Mouse (Mus musculus): ENCODE measurements around the gene Zcchc14. TPM values are rescaled to one million over a fixed set of nuclear protein-coding genes. Genes with fewer than 3 reads are reported as not detected.

Zcchc14 gene
- polyA plus RNA-seq, 2 experiments = 1.3 to 1.7 TPM

DNA sequence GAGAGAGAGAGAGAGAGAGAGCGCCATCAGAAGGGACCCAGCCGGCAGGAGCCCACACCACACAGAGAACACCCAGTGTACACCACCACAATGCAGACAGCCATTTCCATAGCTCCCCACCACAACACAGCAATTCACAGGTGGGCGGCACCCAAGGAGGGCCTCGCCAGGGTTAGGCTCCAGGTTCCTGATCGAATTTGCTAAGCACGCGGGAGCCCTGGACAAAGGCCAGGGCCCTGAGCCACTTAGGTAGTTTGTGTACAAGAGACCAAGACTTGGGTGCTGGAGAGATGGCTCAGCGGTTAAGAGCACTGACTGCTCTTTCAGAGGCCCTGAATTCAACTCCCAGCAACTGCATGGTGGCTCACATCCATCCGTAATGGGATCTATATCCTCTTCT lies 100.2 kb downstream of the Zcchc14 start:
- WGBS (ENCODE audit: insufficient replicate concordance) = 81% methylated on average over 9 of the region's 9 CpGs
- DNase-seq (ENCODE audit: low read depth in 3 of 3, low spot score in 3 of 3) (no peak), ATAC-seq (ENCODE audit: insufficient read depth) (no peak)
- Histone ChIP-seq H3K4me1 (replicated peaks; ENCODE audit: control insufficient read depth in 2 of 2, insufficient read depth in 2 of 2, low read length in 1 of 2) (no peaks in the 10 kb centered on the region), H3K36me3 (replicated peaks; ENCODE audit: control insufficient read depth, insufficient read depth, low read depth) (peaks cover 2% of the 10 kb centered on the region; the same call in 1 of the 2 replicates), H3K4me3 (ENCODE audit: insufficient read depth in 1 of 2, low read depth in 2 of 2, low read length in 2 of 2) (no peak overlapping the region), H3K27ac (no peak overlapping the region), H3K9ac (replicated peaks) (no peak overlapping the region), H3K9me3 (ENCODE audit: control insufficient read depth, low read length) (no peaks in the 10 kb centered on the region), H3K4me2 (ENCODE audit: low read depth) (no peak overlapping the region), H3K27me3 (ENCODE audit: control insufficient read depth, insufficient read depth, low read length) (no peaks in the 10 kb centered on the region)
- TF ChIP-seq CTCF (IDR thresholded peaks at IDR 0.05; ENCODE audit: low read depth) = no peak

DNA sequence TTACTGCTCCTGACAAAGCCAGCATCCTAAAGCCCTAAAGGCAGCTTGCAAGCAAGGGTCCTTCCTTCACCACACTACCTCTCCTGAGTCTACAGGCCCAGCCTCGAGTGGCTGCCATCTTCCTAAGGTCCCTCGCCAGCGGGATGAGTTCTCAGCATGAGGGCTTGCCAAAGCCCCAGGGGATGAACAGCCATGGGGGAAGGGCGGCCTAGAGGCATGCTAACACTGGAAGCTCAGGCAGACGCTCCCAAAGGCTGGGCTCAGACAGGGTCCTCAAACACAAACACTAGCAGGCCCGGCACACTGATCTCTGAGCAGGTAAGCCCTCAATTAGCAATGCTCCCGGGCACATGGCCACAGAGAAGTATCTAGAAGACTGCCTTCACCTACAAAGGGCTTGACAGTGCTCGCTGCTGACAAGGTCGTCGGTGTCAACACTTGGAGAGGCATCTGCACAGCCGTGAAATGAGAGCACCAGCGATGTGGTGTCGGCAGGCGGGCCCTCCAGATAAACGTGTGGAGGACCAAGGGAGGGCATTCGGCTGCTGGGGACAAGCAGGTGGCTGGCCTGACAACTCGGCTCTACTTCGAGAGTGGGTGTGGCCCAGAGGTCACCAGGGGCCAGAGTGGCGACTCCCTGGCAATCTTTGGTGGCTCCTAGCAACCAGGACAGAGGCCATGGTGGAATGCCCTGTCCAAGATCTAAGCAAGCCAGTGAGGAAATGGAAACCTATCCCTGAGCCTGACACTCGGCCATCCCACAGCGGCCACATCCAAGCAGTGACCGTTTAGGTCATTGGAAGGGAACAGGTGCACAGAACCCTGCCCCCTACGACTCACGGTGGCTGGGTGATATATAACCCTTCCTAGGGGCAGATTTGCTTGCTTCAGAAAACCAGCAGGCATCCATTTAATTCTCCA lies 101.4 kb downstream of the Zcchc14 start:
- H3K9ac ChIP-seq (replicated peaks) = no peak overlapping the region
- no peaks in the 10 kb centered on the region for H3K9me3 ChIP-seq (ENCODE audit: control insufficient read depth, low read length)
- DNase-seq (ENCODE audit: low read depth in 3 of 3, low spot score in 3 of 3) = no peak
- no peak overlapping the region for H3K4me2 ChIP-seq (ENCODE audit: low read depth)
- 75% methylated on average over 24 of the region's 24 CpGs for WGBS (ENCODE audit: insufficient replicate concordance)
- H3K4me3 ChIP-seq (ENCODE audit: insufficient read depth in 1 of 2, low read depth in 2 of 2, low read length in 2 of 2) = no peak overlapping the region
- no peak for ATAC-seq (ENCODE audit: insufficient read depth)
- TF ChIP-seq EP300 (IDR thresholded peaks at IDR 0.05; ENCODE audit: low read depth) (no peak), CTCF (IDR thresholded peaks at IDR 0.05; ENCODE audit: low read depth) (no peak)
- peaks cover 2% of the 10 kb centered on the region; the same call in 1 of the 2 replicates for H3K36me3 ChIP-seq (replicated peaks; ENCODE audit: control insufficient read depth, insufficient read depth, low read depth)
- no peaks in the 10 kb centered on the region for H3K4me1 ChIP-seq (replicated peaks; ENCODE audit: control insufficient read depth in 2 of 2, insufficient read depth in 2 of 2, low read length in 1 of 2)
- H3K27me3 ChIP-seq (ENCODE audit: control insufficient read depth, insufficient read depth, low read length) = no peaks in the 10 kb centered on the region
- no peak overlapping the region for H3K27ac ChIP-seq

DNA sequence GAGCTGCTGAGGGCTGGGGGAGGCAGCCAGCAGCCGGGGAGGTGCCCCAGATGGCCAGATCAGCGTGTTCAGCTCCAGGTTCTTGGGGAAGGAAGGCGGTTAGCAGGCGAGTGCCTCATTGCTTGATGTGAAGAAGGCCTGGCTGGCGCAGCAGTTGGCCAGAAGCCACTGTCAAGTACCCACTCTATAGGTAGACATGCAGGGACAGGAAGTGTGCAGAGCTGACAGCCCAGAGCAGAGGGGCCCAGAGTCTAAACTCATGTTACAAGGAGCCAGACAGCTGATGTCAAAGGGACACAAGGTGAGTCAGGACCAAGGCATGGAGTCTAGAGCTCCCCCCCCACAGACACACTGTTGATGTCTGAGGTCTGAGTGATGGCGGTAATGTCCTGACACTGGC lies 102.6 kb downstream of the Zcchc14 start:
- ATAC-seq (ENCODE audit: insufficient read depth) = no peak
- WGBS (ENCODE audit: insufficient replicate concordance) = 85% methylated on average over 6 of the region's 6 CpGs

More for the DNA sequence above, 102.6 kb downstream of the Zcchc14 start:
- H3K4me2 ChIP-seq (ENCODE audit: low read depth) = no peak overlapping the region
- no peak for TF ChIP-seq CTCF (IDR thresholded peaks at IDR 0.05; ENCODE audit: low read depth)
- TF ChIP-seq EP300 (IDR thresholded peaks at IDR 0.05; ENCODE audit: low read depth) = no peak
- no peak for DNase-seq (ENCODE audit: low read depth in 3 of 3, low spot score in 3 of 3)
- no peaks in the 10 kb centered on the region for H3K9me3 ChIP-seq (ENCODE audit: control insufficient read depth, low read length)
- H3K27me3 ChIP-seq (ENCODE audit: control insufficient read depth, insufficient read depth, low read length) = no peaks in the 10 kb centered on the region
- no peak overlapping the region for H3K9ac ChIP-seq (replicated peaks)
- H3K27ac ChIP-seq = no peak overlapping the region
- peaks cover 2% of the 10 kb centered on the region; the same call in 1 of the 2 replicates for H3K36me3 ChIP-seq (replicated peaks; ENCODE audit: control insufficient read depth, insufficient read depth, low read depth)
- no peaks in the 10 kb centered on the region for H3K4me1 ChIP-seq (replicated peaks; ENCODE audit: control insufficient read depth in 2 of 2, insufficient read depth in 2 of 2, low read length in 1 of 2)
- H3K4me3 ChIP-seq (ENCODE audit: insufficient read depth in 1 of 2, low read depth in 2 of 2, low read length in 2 of 2) = no peak overlapping the region

Other genes with a start within 250 kb of the Zcchc14 start
- gene 1700018B08Rik, start 108.6 kb downstream of the Zcchc14 start, polyA plus RNA-seq (2012; rRNA removed) = not detected in 2 replicates
- gene 1700018B08Rik, start 108.6 kb downstream of the Zcchc14 start, polyA plus RNA-seq (2014; fragmentation: Nextera tagmentation; extraction: Ambion mirVana) = not detected in 2 replicates
- 4.7 and 5.8 TPM in 2 replicates for gene Fbxo31, start 74.1 kb downstream of the Zcchc14 start, polyA plus RNA-seq (2012; rRNA removed)
- 6.6 and 7.1 TPM in 2 replicates for gene Fbxo31, start 74.1 kb downstream of the Zcchc14 start, polyA plus RNA-seq (2014; fragmentation: Nextera tagmentation; extraction: Ambion mirVana)
- gene Map1lc3b, start 62.5 kb downstream of the Zcchc14 start, polyA plus RNA-seq (2012; rRNA removed) = 19.4 and 20.9 TPM in 2 replicates
- 147 TPM in 2 replicates for gene Map1lc3b, start 62.5 kb downstream of the Zcchc14 start, polyA plus RNA-seq (2014; fragmentation: Nextera tagmentation; extraction: Ambion mirVana)
- 0.08 TPM in 1 of 2 replicates, not detected in the other for gene Jph3, start 76.7 kb upstream of the Zcchc14 start, polyA plus RNA-seq (2012; rRNA removed)
- gene Jph3, start 76.7 kb upstream of the Zcchc14 start, polyA plus RNA-seq (2014; fragmentation: Nextera tagmentation; extraction: Ambion mirVana) = 0.08 TPM in 1 of 2 replicates, not detected in the other
- gene Klhdc4, start 176.7 kb upstream of the Zcchc14 start, polyA plus RNA-seq (2012; rRNA removed) = 9.7 and 17.0 TPM in 2 replicates
- gene Klhdc4, start 176.7 kb upstream of the Zcchc14 start, polyA plus RNA-seq (2014; fragmentation: Nextera tagmentation; extraction: Ambion mirVana) = 15.6 and 18.2 TPM in 2 replicates